Mouse (Mus musculus): ENCODE measurements around the gene Slc1a5.

Gene Slc1a5

GRCm38 (mm10) chr7:16780825-16781554 is at the start of gene Slc1a5:
Gene Slc1a5 (plus strand): TSS chr7:16781340.
- TF ChIP-seq GATA4 (IDR thresholded peaks at IDR 0.05; ENCODE audit: insufficient replicate concordance, low read length): no peak

- TF ChIP-seq GATA4 (IDR thresholded peaks at IDR 0.05; ENCODE audit: insufficient replicate concordance, low read length): no peak
Observed at GRCm38 (mm10) chr7:16731893-16732422, 49.2 kb upstream of the Slc1a5 start.

- no peak for TF ChIP-seq GATA4 (IDR thresholded peaks at IDR 0.05; ENCODE audit: insufficient replicate concordance, low read length)
Observed at GRCm38 (mm10) chr7:16737606-16738072, 43.5 kb upstream of the Slc1a5 start.

- peak; percentile 61; the same call in 1 of the 2 replicates for TF ChIP-seq GATA4 (IDR thresholded peaks at IDR 0.05; ENCODE audit: insufficient replicate concordance, low read length)
Observed at GRCm38 (mm10) chr7:16738073-16738696, 43.0 kb upstream of the Slc1a5 start, which contains the start of gene Ap2s1. Gene Ap2s1 (plus strand): TSS chr7:16738410.

GRCm38 (mm10) chr7:16739056-16739604 is 42.0 kb upstream of the Slc1a5 start:
- TF ChIP-seq GATA4 (IDR thresholded peaks at IDR 0.05; ENCODE audit: insufficient replicate concordance, low read length): no peak

GRCm38 (mm10) chr7:16745373-16745772 is 35.8 kb upstream of the Slc1a5 start:
- no peak for TF ChIP-seq GATA4 (IDR thresholded peaks at IDR 0.05; ENCODE audit: insufficient replicate concordance, low read length)

- no peak for TF ChIP-seq GATA4 (IDR thresholded peaks at IDR 0.05; ENCODE audit: insufficient replicate concordance, low read length)
Observed at GRCm38 (mm10) chr7:16746093-16746492, 35.0 kb upstream of the Slc1a5 start.

GRCm38 (mm10) chr7:16747656-16748055 is 33.5 kb upstream of the Slc1a5 start:
- TF ChIP-seq GATA4 (IDR thresholded peaks at IDR 0.05; ENCODE audit: insufficient replicate concordance, low read length): no peak

GRCm38 (mm10) chr7:16752016-16752415 is 29.1 kb upstream of the Slc1a5 start:
- TF ChIP-seq GATA4 (IDR thresholded peaks at IDR 0.05; ENCODE audit: insufficient replicate concordance, low read length): no peak

GRCm38 (mm10) chr7:16755362-16756017 is 25.6 kb upstream of the Slc1a5 start:
- TF ChIP-seq GATA4 (IDR thresholded peaks at IDR 0.05; ENCODE audit: insufficient replicate concordance, low read length): peak; percentile 41; the same call in 1 of the 2 replicates

GRCm38 (mm10) chr7:16758872-16759574 is 22.1 kb upstream of the Slc1a5 start:
- no peak for TF ChIP-seq GATA4 (IDR thresholded peaks at IDR 0.05; ENCODE audit: insufficient replicate concordance, low read length)

GRCm38 (mm10) chr7:16760292-16760691 is 20.8 kb upstream of the Slc1a5 start:
- no peak for TF ChIP-seq GATA4 (IDR thresholded peaks at IDR 0.05; ENCODE audit: insufficient replicate concordance, low read length)

- no peak for TF ChIP-seq GATA4 (IDR thresholded peaks at IDR 0.05; ENCODE audit: insufficient replicate concordance, low read length)
Observed at GRCm38 (mm10) chr7:16761005-16761481, 20.1 kb upstream of the Slc1a5 start.

GRCm38 (mm10) chr7:16761630-16762029 is 19.5 kb upstream of the Slc1a5 start:
- TF ChIP-seq GATA4 (IDR thresholded peaks at IDR 0.05; ENCODE audit: insufficient replicate concordance, low read length): no peak

Data from liver, adult (tissue).